Mouse (Mus musculus): ENCODE results near the gene Tmem179b.
A peak's percentile ranks its signal among the peaks of the same experiment; 100 is the strongest.
"Not testable (repeated sequence)": the region's sequence is repeated elsewhere in the genome, so short reads cannot be mapped to it uniquely, and the experiment has no call there.

Gene Tmem179b

DNA sequence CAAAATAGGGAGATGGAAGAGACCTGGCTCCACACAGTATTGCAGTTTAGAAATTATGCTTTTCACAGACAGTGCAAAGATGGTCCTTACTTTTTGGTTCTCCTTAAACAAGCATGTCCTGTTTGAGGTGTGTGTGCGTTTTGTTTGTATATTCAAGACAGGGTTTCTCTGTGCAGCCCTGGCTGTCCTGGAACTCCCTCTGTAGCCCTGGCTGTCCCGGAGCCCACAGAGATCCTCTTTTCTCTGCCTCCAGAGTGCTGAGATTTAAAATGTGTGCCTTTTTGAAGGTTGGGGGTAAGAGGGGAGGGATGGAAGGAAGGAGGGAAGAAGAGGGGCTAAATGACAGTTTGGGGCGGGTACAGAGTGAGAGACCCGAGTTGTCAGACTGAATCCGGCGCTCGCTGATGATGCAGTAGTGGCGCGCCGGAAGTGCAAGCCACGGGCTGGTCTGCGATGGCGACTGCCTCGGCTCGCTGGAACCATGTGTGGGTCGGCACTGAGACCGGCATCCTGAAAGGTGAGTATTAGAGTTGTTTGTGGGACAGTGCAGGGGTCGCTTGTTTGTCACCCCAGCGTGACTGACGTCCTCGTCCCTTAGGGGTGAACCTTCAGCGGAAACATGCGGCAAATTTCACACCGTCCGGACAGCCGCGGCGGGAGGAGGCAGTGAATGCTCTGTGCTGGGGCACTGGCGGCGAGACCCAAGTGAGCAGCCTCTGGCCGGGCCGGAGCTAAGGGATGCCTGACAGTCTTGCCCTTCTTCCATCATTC is 38.7 kb downstream of the Tmem179b start, which contains the start of gene Wdr74:
Wdr74 (plus strand) TSS at position 439 of the 771 bp plus-strand sequence.
- peak; percentile 92 for DNase-seq (ENCODE audit: low read depth, low spot score)

- no peak for DNase-seq (ENCODE audit: low read depth, low spot score)
These were observed 39.9 kb downstream of the Tmem179b start for GRCm38 (mm10) chr19:8734334-8734733.

DNA sequence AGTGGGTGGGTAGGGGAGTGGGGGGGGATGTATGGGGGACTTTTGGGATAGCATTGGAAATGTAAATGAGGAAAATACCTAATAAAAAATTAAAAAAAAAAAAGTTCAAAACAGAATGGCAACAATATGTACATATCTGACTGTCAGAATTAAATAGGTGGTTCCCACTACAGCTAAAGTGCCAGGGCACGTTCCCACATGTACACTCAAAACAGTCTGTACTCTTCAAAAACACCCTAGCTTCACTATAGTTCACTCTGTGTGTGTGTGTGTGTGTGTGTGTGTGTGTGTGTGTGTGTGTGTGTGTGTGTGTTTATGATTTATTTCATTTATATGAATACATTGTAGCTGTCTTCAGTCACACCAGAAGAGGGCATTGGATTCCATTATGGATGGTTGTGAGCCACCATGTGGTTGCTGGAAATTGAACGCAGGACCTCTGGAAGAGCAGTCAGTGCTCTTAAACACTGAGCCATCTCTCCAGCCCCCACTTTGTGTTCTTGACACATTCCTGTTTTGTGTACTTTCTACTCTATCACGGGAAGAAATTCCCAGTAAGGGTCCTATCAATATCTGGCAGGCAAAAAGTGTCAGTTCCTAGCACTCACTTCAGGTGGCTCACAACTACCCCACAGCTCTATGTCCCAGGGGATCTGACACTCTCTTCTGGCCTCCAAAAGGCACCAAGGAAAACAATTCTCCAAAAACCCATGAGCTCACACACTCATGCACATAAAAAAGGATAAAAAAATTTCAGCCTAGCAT is 45.8 kb downstream of the Tmem179b start:
- DNase-seq (ENCODE audit: low read depth, low spot score): not testable (repeated sequence)

GRCm38 (mm10) chr19:8727495-8728114 is 46.7 kb downstream of the Tmem179b start:
- peak; percentile 57 for DNase-seq (ENCODE audit: low read depth, low spot score)

GRCm38 (mm10) chr19:8726609-8727390 is 47.5 kb downstream of the Tmem179b start:
- DNase-seq (ENCODE audit: low read depth, low spot score): peak; percentile 51

DNA sequence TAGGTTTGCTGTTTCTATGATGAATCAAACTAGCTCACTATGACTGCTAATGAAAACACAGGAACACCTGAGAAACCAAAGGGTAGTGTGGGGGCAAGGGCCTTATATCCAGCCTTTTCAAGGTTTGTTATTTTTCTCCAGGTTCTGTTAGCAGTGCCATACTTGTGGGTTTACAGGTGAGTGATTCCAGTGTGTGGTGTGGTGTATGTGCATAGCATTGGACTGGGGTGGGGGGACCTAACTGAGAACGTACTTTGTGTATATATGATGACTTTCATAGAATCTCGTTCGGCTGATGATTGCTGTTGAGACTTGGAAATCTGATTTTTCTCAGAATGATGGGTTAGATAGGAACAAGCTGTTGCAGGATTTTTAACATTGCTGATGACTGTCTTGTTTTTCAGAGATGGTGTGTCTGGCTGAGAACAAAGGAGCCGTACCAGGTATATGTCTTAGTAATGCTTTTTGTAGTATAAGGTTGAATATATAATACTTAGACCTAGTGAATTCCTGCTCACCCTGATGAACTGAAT is 49.1 kb downstream of the Tmem179b start:
- no peak for DNase-seq (ENCODE audit: low read depth, low spot score)

DNA sequence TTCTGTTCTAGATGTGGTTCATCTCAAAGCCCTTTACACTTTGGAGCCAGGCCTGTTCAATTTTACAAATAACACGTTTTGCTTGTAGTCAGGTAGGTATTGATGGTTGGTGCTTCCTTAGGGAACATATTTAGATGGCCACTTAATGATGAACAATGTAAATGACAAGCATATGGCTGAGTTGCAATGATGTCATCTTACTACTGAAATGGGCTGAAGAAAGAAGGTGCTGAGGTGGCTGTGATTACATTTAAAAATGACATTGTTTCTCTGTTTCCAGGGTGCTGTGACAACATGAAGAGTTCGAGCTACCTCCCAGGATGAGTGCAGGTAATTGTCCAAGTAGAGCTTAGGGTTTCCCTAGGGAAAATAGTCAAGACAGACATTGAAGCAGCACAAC is 49.9 kb downstream of the Tmem179b start:
- peak; percentile 34 for DNase-seq (ENCODE audit: low read depth, low spot score)

DNA sequence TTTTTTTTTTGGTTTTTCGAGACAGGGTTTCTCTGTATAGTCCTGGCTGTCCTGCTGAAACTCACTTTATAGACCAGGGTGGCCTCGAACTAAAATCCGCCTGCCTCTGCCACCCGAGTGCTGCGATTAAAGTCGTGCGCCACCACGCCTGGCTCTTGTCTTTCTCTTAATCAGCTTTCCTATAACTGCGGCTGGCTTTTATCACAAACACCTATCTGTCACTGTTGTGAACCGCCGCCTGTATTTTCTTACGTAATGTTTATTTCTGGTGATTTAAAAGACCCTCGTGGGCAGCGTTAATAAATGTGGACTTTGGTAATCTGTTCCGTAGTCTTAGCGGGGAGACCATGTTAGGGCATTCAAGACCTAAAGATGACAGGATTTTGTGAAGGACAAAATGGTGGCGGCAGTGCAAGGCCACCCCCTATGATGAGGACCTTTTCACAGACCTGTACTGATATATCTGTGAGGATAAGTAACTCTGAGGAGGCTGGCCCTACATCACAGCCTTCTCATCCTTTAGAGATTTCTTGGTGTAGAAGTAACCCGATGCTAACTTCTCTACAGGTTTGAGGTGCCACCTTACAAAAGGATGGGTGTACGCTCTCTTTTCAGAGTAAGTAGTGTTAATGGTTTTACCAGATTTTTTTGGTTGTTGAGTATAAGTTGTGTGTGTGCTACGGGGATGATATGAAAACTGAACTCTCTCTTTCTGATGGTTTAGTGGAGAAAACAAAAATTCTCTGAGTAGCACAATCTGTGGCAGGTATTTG is 50.5 kb downstream of the Tmem179b start:
- peak; percentile 45 for DNase-seq (ENCODE audit: low read depth, low spot score)

- peak; percentile 99 for DNase-seq (ENCODE audit: low read depth, low spot score)
These were observed 51.2 kb downstream of the Tmem179b start, which contains the start of gene Slc3a2 for GRCm38 (mm10) chr19:8722907-8723573. TSS of gene Slc3a2 (minus strand) at chr19:8723369.

DNA sequence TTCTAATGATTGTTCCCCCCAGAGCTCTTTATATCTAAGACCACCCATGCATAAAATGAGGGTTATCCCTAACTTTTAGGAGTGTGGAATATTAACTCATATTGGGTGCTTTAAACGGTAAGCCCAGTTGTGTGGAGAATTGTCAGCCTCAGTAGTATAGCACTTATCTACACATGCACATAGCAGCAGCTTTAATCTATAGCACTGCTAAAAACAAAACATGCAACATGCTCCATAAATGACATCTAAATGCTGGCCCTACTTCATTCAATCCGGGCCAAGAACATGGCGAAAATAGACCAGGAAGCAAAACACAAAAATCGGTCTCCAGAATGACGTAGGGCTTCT is 51.7 kb downstream of the Tmem179b start:
- no peak for DNase-seq (ENCODE audit: low read depth, low spot score)

All from 3T3-L1 (cell line).